Mouse (Mus musculus) retina, embryonic 14.5 days (tissue): ENCODE measurements around the gene Ciart.
"Not testable (repeated sequence)": the region's sequence is repeated elsewhere in the genome, so short reads cannot be mapped to it uniquely, and the experiment has no call there.

Experiments used
- DNase-seq: peaks from one replicate; pipeline ENCODE4 v3.0.0-alpha.2; 2015; ENCODE audit warnings: low spot score

The Ciart gene

GRCm38 (mm10) chr3:95881979-95882815 lies at the start of gene Ciart:
TSS of gene Ciart (minus strand) at chr3:95882251.
- peak; percentile 96 for DNase-seq

DNA sequence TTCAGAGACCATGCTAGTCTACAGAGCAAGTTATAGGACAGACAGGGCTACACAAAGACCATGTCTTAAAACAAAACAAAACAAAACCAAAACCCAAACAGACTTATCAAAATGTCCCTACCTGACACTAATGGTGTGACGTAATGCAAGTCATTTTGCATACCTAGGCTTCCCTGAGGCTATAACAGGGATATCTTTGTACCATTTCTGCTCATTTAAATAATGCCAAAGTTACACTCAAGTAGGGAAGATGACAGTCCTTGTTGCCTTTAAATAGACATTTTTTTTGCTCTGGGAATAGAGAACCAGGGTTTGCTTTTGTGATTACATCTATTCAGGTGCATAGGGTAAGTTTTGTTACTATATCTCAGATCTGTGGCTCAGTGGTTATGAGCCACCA lies 49.4 kb upstream of the Ciart start:
- DNase-seq: no peak

- no peak for DNase-seq
Measured at GRCm38 (mm10) chr3:95930471-95930789, 48.4 kb upstream of the Ciart start.

- peak; percentile 69 for DNase-seq
Measured at GRCm38 (mm10) chr3:95929581-95930470, 47.8 kb upstream of the Ciart start.

GRCm38 (mm10) chr3:95928658-95929503 lies 46.8 kb upstream of the Ciart start, which contains the start of gene Anp32e:
TSS of gene Anp32e (plus strand) at chr3:95929246.
- peak; percentile 99 for DNase-seq

DNA sequence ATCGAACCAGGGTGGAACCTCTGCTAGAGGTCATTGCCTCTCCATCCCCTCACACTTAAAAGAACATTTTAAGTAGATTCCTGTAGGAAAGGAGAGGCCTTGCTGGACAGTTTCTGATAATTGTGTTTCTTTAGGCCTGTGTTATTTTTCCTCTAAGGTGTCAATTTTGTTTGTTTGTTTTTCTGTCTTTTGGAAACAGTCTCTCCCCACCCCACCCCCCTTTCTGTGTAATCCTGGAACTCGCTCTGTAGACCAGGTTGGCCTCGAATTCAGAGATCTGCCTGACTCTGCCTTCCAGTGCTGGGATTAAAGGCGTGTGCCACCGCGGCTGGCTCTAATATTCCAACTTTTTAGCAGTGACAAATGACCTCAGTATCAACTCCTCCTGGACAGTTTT lies 46.2 kb upstream of the Ciart start:
- no peak for DNase-seq

DNA sequence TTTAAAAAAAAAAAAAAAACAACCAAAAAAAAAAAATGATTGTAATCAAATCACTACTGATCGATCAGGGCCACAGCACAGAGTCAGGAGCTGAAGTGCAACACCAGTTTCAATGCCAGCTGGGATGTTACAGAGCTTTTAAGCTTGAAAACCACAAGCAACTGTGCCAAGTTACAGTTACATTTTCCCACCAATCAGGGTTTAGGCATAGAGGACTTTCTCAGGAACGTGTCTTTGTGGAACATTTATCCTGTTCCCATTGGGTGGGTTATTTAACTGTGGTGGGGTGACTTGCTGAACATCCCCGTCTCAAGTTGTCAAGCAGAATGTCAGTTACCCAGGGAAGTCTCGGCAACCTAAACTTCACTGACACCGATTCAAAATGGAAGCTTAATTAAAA lies 43.0 kb upstream of the Ciart start:
- DNase-seq: no peak

GRCm38 (mm10) chr3:95924185-95924584 lies 42.1 kb upstream of the Ciart start:
- no peak for DNase-seq

DNA sequence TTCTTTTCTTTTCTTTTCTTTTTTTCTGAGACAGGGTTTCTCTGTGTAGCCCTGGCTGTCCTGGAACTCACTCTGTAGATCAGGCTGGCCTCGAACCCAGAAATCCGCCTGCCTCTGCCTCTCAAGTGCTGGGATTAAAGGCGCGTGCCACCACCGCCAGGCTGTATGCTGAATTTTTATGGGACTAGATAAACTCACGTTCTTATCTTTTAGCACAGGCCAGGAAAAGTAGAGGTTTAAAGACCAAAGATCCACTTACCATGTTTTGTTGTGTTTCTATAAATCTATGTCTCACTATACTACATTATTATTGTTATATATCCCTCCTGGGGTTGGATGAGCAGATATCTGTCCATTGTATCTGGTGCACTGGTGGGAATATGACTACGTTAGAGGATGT lies 41.4 kb upstream of the Ciart start:
- DNase-seq: not testable (repeated sequence)

DNA sequence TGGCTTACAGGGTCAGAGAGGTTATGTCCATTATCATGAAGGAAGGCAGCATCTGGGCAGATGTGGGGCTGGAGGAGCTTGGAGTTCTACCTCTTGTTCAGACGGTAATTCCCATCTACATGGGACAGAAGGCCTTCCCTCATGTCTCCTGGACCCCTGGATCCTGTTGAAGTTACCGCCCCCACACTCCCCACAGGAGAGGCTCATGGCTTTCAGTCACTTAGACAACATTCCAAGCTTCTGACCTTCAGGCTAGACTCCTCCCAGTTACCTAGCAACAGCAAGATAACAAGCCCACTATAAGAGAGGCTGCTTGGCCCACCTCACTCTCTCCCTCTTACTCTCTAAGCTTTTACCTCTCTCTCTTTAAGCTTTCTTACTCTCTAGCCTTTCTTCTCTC lies 38.5 kb upstream of the Ciart start:
- DNase-seq: not testable (repeated sequence)

DNA sequence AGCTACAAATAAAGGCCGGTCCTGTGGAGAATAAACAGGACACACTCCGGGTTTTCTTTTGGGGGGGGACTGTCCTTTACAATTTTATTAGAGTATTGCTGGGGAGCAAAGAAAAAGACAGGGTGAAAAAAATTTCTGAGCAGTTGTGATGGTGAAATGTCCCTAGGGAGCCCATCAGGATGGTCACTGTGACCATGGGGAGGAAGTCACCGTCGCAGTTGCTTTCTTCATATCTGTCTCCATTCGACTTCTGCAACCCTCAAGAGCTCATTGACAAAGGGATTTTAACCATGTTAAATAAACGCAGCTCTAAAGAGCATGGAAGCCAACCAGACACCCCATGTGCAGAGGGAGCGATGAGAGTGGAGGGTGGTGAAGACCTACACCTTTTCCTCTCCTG lies 34.7 kb upstream of the Ciart start:
- no peak for DNase-seq

- no peak for DNase-seq
Measured at GRCm38 (mm10) chr3:95914706-95915105, 32.7 kb upstream of the Ciart start.

GRCm38 (mm10) chr3:95907613-95908012 lies 25.6 kb upstream of the Ciart start:
- DNase-seq: no peak

DNA sequence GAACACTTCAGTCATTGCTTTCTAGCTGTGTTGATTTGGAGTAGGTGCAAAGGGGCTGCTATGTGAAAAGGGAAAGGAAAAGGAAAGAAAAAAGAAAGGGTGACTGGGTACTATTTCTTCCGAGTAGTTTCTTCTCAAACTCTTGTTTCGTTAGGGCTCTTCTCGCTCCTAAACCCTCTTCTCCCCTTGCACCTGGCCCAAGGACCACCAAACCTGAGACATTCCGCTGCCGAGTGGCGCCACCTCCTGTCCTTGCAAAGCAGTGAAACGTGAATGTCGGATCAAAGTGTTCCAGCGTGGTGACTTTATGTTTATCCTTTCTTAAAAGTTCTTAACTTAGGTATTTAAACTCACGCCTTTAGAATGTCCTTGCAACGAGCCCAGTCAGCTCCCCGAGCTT lies 24.8 kb upstream of the Ciart start:
- DNase-seq: peak; percentile 77

- peak; percentile 83 for DNase-seq
Measured at GRCm38 (mm10) chr3:95905940-95906492, 24.0 kb upstream of the Ciart start.

DNA sequence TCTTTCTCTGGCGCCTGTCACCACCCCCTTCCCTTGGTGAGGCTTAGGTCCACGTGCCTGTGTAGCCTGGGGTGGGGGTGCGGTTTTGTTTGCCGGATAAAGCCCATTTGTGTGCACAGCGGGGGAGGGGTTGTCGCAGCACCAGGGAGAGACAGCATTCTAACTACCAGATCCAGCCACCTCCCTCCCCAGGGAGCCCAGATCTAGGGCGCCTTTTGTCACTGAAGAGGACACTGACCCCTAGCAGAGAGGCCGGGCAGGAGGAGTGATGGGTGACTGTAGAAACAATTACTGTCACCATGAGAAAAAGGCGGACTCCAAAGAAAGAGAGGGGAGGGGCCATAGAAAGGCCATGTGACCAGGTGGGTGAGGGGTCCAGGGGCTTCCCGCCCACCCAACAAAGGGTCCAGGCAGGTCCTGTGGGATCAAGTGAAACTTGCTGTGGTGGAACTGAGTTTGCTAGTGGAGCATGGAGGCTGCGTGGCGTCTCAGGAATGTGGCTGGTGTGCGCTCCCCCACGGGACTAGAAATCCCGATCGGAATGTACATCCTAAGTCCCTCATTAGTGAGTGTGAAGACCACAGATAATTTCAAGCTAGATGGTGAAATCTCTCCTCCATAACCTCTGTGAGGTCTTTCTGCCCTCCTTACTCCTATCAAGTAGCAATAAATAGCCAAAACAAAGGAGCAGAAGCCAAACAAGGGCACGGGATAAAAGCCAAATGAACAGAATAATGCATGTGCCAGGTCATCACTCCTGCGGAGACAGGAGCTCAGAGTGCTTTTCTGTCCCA lies 23.3 kb upstream of the Ciart start:
- peak; percentile 77 for DNase-seq

- DNase-seq: peak; percentile 46
Measured at GRCm38 (mm10) chr3:95904568-95904967, 22.5 kb upstream of the Ciart start, which contains the start of gene Car14. TSS of gene Car14 (minus strand) at chr3:95904691.

- peak; percentile 47 for DNase-seq
Measured at GRCm38 (mm10) chr3:95903753-95904502, 21.9 kb upstream of the Ciart start.

DNA sequence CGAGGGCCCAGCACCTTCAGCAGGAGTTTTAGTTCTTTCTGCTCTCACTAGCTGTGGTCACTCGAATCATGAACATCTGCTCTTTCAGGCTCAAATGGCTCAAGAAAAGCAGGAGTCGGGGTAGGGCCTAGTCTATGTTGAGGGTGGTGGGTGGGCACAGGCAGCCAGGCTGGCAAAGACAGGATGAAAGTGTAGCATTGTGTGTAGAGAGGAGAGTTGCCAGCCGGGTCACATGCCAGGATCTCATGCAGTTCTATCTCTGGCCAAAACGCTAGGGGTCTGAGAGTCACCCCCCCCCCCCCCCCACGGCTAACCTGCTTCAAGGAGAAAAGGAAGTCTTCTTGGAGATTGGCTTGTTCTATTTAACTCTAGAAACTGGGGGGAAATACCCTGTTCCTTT lies 20.6 kb upstream of the Ciart start:
- DNase-seq: no peak

GRCm38 (mm10) chr3:95902373-95902625 lies 20.2 kb upstream of the Ciart start:
- no peak for DNase-seq
